Mouse (Mus musculus): Measurements from ENCODE around the gene Nfxl1. TPM values are rescaled to one million over a fixed set of nuclear protein-coding genes. Genes with fewer than 3 reads are reported as not detected.

The Nfxl1 gene
- polyA plus RNA-seq, 1 experiment from 2014 or later, result 16.6 TPM

- WGBS, result 64% methylated on average over 2 of the region's 2 CpGs
- H3K4me1 ChIP-seq, result no peaks in the 10 kb centered on the region
- no peak overlapping the region for H3K4me3 ChIP-seq
- no peak for DNase-seq (ENCODE audit: extremely low spot score, low spot score)
- no peaks in the 10 kb centered on the region for H3K27me3 ChIP-seq (ENCODE audit: poor library complexity, severe bottlenecking)
- H3K27ac ChIP-seq, result no peak overlapping the region
- H3K9me3 ChIP-seq, result 0 out of 2 replicates have a peak, but pooled peaks cover 3% of the 10 kb centered on the region
- no peaks in the 10 kb centered on the region for H3K36me3 ChIP-seq (replicated peaks)
These were observed 68.3 kb downstream of the Nfxl1 start for GRCm38 (mm10) chr5:72491232-72491631.

GRCm38 (mm10) chr5:72480456-72480855, 79.0 kb downstream of the Nfxl1 start:
- Histone ChIP-seq H3K4me1 (peaks cover 9% of the 10 kb centered on the region), H3K27me3 (ENCODE audit: poor library complexity, severe bottlenecking) (no peaks in the 10 kb centered on the region), H3K9me3 (no peaks in the 10 kb centered on the region), H3K36me3 (replicated peaks) (no peaks in the 10 kb centered on the region), H3K4me3 (no peak overlapping the region), H3K27ac (no peak overlapping the region)
- peak; percentile 39 for DNase-seq (ENCODE audit: extremely low spot score, low spot score)
- WGBS, result 28% methylated on average over 7 of the region's 7 CpGs

GRCm38 (mm10) chr5:72472317-72473009, 87.0 kb downstream of the Nfxl1 start:
- Histone ChIP-seq H3K4me3 (no peak overlapping the region), H3K4me1 (no peaks in the 10 kb centered on the region), H3K9me3 (no peaks in the 10 kb centered on the region), H3K27me3 (ENCODE audit: poor library complexity, severe bottlenecking) (no peaks in the 10 kb centered on the region), H3K27ac (no peak overlapping the region), H3K36me3 (replicated peaks) (no peaks in the 10 kb centered on the region)
- no peak for DNase-seq (ENCODE audit: extremely low spot score, low spot score)
- 83% methylated on average over 12 of the region's 12 CpGs for WGBS

- Histone ChIP-seq H3K27ac (no peak overlapping the region), H3K27me3 (ENCODE audit: poor library complexity, severe bottlenecking) (no peaks in the 10 kb centered on the region), H3K4me3 (no peak overlapping the region), H3K4me1 (no peaks in the 10 kb centered on the region), H3K36me3 (replicated peaks) (no peaks in the 10 kb centered on the region), H3K9me3 (no peaks in the 10 kb centered on the region)
- 81% methylated on average over 7 of the region's 7 CpGs for WGBS
- no peak for DNase-seq (ENCODE audit: extremely low spot score, low spot score)
These were observed 87.7 kb downstream of the Nfxl1 start for GRCm38 (mm10) chr5:72471746-72472145.

- no peaks in the 10 kb centered on the region for H3K9me3 ChIP-seq
- WGBS, result 78% methylated on average over 3 of the region's 3 CpGs
- H3K27ac ChIP-seq, result no peak overlapping the region
- no peaks in the 10 kb centered on the region for H3K36me3 ChIP-seq (replicated peaks)
- H3K4me1 ChIP-seq, result no peaks in the 10 kb centered on the region
- H3K27me3 ChIP-seq (ENCODE audit: poor library complexity, severe bottlenecking), result no peaks in the 10 kb centered on the region
- H3K4me3 ChIP-seq, result no peak overlapping the region
- DNase-seq (ENCODE audit: extremely low spot score, low spot score), result no peak
These were observed 94.6 kb downstream of the Nfxl1 start for GRCm38 (mm10) chr5:72464932-72465331.

Other genes with a start within 250 kb of the Nfxl1 start
- gene Corin, start 55.2 kb downstream of the Nfxl1 start, polyA plus RNA-seq (2016; fragmentation: Nextera tagmentation; extraction: Ambion mirVana), result 1.0 and 1.3 TPM in 2 replicates
- gene Zar1, start 21.6 kb upstream of the Nfxl1 start, polyA plus RNA-seq (2016; fragmentation: Nextera tagmentation; extraction: Ambion mirVana), result not detected in 2 replicates
- 1.1 and 1.5 TPM in 2 replicates for gene Gm5868, start 27.9 kb upstream of the Nfxl1 start, polyA plus RNA-seq (2016; fragmentation: Nextera tagmentation; extraction: Ambion mirVana)
- not detected in 2 replicates for gene Cnga1, start 84.6 kb upstream of the Nfxl1 start, polyA plus RNA-seq (2016; fragmentation: Nextera tagmentation; extraction: Ambion mirVana)
- gene Nipal1, start 88.1 kb upstream of the Nfxl1 start, polyA plus RNA-seq (2016; fragmentation: Nextera tagmentation; extraction: Ambion mirVana), result 0.16 and 0.33 TPM in 2 replicates
- gene Txk, start 193.1 kb upstream of the Nfxl1 start, polyA plus RNA-seq (2016; fragmentation: Nextera tagmentation; extraction: Ambion mirVana), result not detected in 2 replicates

All from forebrain, embryonic 10.5 days (tissue).